Mouse (Mus musculus): Measurements from ENCODE around the gene Gm28048. TPM values are rescaled to one million over a fixed set of nuclear protein-coding genes. Genes with fewer than 3 reads are reported as not detected.

Gm28048 gene
- polyA plus RNA-seq, 1 experiment from 2014 or later: 4.3 TPM

DNA sequence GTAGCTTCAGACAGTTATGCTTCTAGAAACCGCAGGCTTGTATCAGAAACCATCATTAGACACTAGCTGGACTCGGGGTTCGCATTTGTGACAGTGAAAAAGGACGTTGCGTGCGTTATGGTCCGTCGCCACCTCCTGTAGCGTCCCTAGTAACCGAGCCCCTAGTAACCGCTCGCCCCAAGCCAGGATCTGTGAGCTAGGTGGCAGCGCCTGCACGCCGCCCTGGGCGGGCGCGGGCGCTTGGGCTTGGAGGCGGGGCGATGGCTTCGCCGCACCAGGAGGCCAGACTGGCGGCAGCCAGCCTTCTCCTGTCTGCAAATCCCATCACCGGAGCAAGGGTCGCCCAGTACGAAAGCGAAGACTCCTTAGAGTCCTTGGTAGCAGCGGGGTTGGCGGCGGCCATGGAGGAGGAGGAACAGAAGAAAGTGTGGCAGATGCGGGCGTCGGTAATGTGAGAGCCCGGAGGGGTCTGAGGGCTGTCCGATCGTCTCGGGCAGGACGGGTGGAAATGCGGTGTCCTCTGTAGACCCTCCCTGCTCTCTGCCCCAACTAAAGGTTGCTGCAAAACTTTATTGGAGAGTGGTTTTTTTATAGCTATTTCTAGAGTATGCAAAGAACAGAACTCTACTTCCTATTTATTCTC, 26.4 kb upstream of the Gm28048 start:
- H3K27me3 ChIP-seq (replicated peaks; ENCODE audit: low read depth, poor library complexity, severe bottlenecking): no peaks in the 10 kb centered on the region
- WGBS: under 1% methylated on average over 40 of the region's 40 CpGs
- peaks cover 6% of the 10 kb centered on the region for H3K4me1 ChIP-seq
- H3K36me3 ChIP-seq (replicated peaks): peaks cover 29% of the 10 kb centered on the region
- peak overlapping the region; percentile 88 for H3K27ac ChIP-seq (replicated peaks)
- H3K9me3 ChIP-seq: no peaks in the 10 kb centered on the region
- peak overlapping the region; percentile 73 for H3K4me3 ChIP-seq
- DNase-seq (ENCODE audit: low spot score): peak; percentile 92

DNA sequence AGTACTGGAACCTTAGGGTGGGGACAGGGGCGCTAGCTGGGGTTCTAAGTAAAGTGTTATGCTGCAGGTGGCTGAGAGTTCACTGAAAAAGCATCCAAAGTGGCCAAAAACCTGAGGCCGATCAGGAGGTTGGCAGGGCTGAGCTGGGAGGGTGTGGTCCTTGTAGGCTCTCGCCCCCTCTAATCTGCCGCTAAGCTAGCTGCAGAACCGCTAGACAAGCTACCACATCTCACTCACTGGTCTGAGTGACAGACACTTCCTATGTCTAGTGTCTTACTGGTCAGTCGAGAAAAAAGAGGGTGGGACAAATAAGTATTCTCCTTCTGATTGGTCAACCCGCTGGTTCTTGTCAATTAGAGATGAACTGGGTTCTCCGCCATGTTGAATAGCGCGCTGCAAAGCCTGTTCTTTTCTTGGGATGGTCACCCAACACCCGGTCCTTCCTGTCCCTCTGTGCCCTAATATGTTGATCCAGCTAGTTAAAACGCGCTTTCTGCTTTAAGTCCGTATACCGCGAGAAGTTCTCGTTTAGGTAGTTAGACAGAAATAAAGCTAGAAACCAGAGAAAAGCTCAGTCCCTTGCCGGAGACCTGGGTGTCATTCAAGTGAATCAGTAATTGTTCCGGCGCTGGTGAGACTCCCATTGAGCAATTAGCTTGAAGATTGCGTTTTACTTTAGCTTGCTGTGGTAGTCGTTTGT, 25.7 kb upstream of the Gm28048 start, which contains the start of gene Fam161a:
Gene Fam161a, plus strand, starts transcription at position 51 of the 700 bp plus-strand sequence.
- no peaks in the 10 kb centered on the region for H3K9me3 ChIP-seq
- DNase-seq (ENCODE audit: low spot score): peak; percentile 74
- no peaks in the 10 kb centered on the region for H3K27me3 ChIP-seq (replicated peaks; ENCODE audit: low read depth, poor library complexity, severe bottlenecking)
- H3K27ac ChIP-seq (replicated peaks): peak within 1 kb of the TSS; percentile 88
- peaks cover 36% of the 10 kb centered on the region for H3K36me3 ChIP-seq (replicated peaks)
- WGBS: under 1% methylated on average over 22 of the region's 22 CpGs
- peaks cover 6% of the 10 kb centered on the region for H3K4me1 ChIP-seq
- H3K4me3 ChIP-seq: peak within 1 kb of the TSS; percentile 73

DNA sequence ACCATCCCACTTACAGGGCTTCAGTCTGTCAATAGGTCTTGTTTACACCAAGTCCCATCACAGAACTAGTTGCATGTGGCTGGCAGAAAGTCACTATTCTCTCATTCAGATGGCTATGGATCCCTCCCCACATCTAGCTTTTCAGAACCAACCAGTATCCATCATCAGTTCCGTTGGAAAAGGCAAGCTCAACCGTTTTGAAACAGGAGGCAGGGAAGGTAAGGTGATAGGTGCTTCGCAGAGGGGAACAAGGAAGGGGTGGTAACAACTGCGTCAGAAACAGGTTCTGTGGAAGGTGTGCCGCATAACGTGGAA, 25.2 kb upstream of the Gm28048 start:
- H3K27ac ChIP-seq (replicated peaks): peak overlapping the region; percentile 88; the same call in 1 of the 2 replicates
- H3K9me3 ChIP-seq: no peaks in the 10 kb centered on the region
- H3K27me3 ChIP-seq (replicated peaks; ENCODE audit: low read depth, poor library complexity, severe bottlenecking): no peaks in the 10 kb centered on the region
- peaks cover 41% of the 10 kb centered on the region for H3K36me3 ChIP-seq (replicated peaks)
- peak overlapping the region; percentile 73 for H3K4me3 ChIP-seq
- whole genome bisulfite sequencing: 8% methylated on average over 6 of the region's 6 CpGs
- peaks cover 6% of the 10 kb centered on the region for H3K4me1 ChIP-seq
- no peak for DNase-seq (ENCODE audit: low spot score)

- DNase-seq (ENCODE audit: low spot score): no peak
These were observed 23.4 kb upstream of the Gm28048 start for GRCm38 (mm10) chr11:23005276-23005675.

GRCm38 (mm10) chr11:22998308-22998707, 16.4 kb upstream of the Gm28048 start:
- no peak for DNase-seq (ENCODE audit: low spot score)
- Histone ChIP-seq H3K36me3 (replicated peaks) (peaks cover 100% of the 10 kb centered on the region), H3K4me1 (no peaks in the 10 kb centered on the region), H3K27me3 (replicated peaks; ENCODE audit: low read depth, poor library complexity, severe bottlenecking) (no peaks in the 10 kb centered on the region), H3K9me3 (no peaks in the 10 kb centered on the region), H3K27ac (replicated peaks) (no peak overlapping the region), H3K4me3 (no peak overlapping the region)
- WGBS: 85% methylated on average over 1 of the region's 1 CpGs

More at GRCm38 (mm10) chr11:23005276-23005675, 23.4 kb upstream of the Gm28048 start:
- peaks cover 59% of the 10 kb centered on the region for H3K36me3 ChIP-seq (replicated peaks)
- H3K4me1 ChIP-seq: peaks cover 6% of the 10 kb centered on the region
- H3K9me3 ChIP-seq: no peaks in the 10 kb centered on the region
- no peaks in the 10 kb centered on the region for H3K27me3 ChIP-seq (replicated peaks; ENCODE audit: low read depth, poor library complexity, severe bottlenecking)
- H3K4me3 ChIP-seq: no peak overlapping the region
- WGBS: 88% methylated on average over 1 of the region's 1 CpGs
- no peak overlapping the region for H3K27ac ChIP-seq (replicated peaks)

- H3K4me3 ChIP-seq: no peak overlapping the region
- H3K36me3 ChIP-seq (replicated peaks): peaks cover 80% of the 10 kb centered on the region
- 92% methylated on average over 4 of the region's 4 CpGs for WGBS
These were observed 13.6 kb upstream of the Gm28048 start for GRCm38 (mm10) chr11:22995461-22995860.

GRCm38 (mm10) chr11:22994271-22994670, 12.4 kb upstream of the Gm28048 start:
- no peak for DNase-seq (ENCODE audit: low spot score)
- Histone ChIP-seq H3K27ac (replicated peaks) (no peak overlapping the region), H3K4me3 (no peak overlapping the region), H3K36me3 (replicated peaks) (peaks cover 68% of the 10 kb centered on the region), H3K9me3 (no peaks in the 10 kb centered on the region), H3K4me1 (peaks cover 16% of the 10 kb centered on the region), H3K27me3 (replicated peaks; ENCODE audit: low read depth, poor library complexity, severe bottlenecking) (no peaks in the 10 kb centered on the region)
- 94% methylated on average over 2 of the region's 2 CpGs for WGBS

More at GRCm38 (mm10) chr11:22995461-22995860, 13.6 kb upstream of the Gm28048 start:
- H3K9me3 ChIP-seq: no peaks in the 10 kb centered on the region
- no peak overlapping the region for H3K27ac ChIP-seq (replicated peaks)
- H3K4me1 ChIP-seq: peaks cover 12% of the 10 kb centered on the region
- no peak for DNase-seq (ENCODE audit: low spot score)
- H3K27me3 ChIP-seq (replicated peaks; ENCODE audit: low read depth, poor library complexity, severe bottlenecking): no peaks in the 10 kb centered on the region

GRCm38 (mm10) chr11:22991218-22991835, 9.4 kb upstream of the Gm28048 start:
- H3K27me3 ChIP-seq (replicated peaks; ENCODE audit: low read depth, poor library complexity, severe bottlenecking): no peaks in the 10 kb centered on the region
- peak overlapping the region; percentile 99 for H3K27ac ChIP-seq (replicated peaks)
- peak overlapping the region; percentile 90 for H3K4me3 ChIP-seq
- 12% methylated on average over 14 of the region's 14 CpGs for WGBS
- peaks cover 39% of the 10 kb centered on the region for H3K36me3 ChIP-seq (replicated peaks)
- peaks cover 16% of the 10 kb centered on the region for H3K4me1 ChIP-seq
- H3K9me3 ChIP-seq: no peaks in the 10 kb centered on the region
- DNase-seq (ENCODE audit: low spot score): no peak

DNA sequence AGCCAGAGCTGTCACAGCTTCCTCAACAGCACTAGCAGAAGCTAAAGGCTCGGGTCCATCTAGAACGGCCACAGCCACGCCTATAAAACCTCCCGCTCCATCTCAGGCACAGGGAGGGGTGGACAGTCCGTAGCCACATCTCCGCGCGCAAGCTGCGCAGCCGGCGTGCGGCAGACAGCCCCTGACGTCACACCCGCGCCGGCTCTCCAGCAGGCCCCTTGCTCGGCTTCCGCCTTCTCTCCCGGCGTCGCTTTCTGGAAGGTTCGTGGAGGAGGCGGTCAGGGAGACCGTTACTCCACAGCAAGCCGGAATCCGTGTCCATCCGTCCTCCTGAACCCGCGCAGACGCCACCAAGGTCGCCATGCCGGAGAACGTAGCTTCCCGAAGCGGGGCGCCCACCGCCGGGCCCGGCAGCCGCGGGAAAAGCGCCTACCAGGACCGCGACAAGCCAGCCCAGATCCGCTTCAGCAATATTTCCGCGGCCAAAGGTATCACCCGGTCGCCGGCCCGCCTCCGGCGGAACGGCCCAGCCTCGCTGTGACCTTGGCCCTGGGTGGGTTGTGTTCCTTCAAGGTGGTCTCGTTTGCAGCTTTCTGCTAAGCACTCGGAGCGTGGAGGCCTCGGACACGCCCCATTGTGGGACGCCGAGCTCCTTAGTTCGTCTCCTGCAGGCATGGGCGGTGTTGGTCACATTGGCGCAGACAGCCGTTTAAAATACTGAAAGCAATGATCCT, 8.7 kb upstream of the Gm28048 start, which contains the start of gene Cct4:
Gene Cct4, plus strand, starts transcription at position 127 of the 734 bp plus-strand sequence.
- H3K4me1 ChIP-seq: peaks cover 16% of the 10 kb centered on the region
- peak within 1 kb of the TSS; percentile 99 for H3K27ac ChIP-seq (replicated peaks)
- no peaks in the 10 kb centered on the region for H3K9me3 ChIP-seq
- H3K4me3 ChIP-seq: peak within 1 kb of the TSS; percentile 90
- peaks cover 31% of the 10 kb centered on the region for H3K36me3 ChIP-seq (replicated peaks)
- under 1% methylated on average over 66 of the region's 66 CpGs for WGBS
- DNase-seq (ENCODE audit: low spot score): peak; percentile 96
- no peaks in the 10 kb centered on the region for H3K27me3 ChIP-seq (replicated peaks; ENCODE audit: low read depth, poor library complexity, severe bottlenecking)

DNA sequence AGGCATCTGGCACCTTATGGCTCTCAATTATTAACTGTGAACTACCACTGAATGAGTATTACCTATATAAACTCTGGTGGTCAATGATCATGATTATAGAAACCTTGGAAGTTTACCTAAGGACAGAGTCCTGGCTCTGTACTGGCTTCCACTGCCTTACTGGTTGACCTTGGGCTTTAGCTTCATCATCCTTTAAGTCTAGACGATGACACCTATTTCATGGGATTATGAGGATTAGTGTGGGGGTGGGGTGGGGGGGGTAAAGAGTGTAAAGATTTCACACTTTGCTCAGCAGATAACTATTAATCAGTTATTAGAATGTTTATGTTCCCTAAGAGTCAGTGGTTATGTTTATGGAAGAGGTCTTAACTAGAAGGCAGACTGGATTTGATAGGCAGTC, 7.9 kb upstream of the Gm28048 start:
- peaks cover 16% of the 10 kb centered on the region for H3K4me1 ChIP-seq
- WGBS: 50% methylated on average over 1 of the region's 1 CpGs
- DNase-seq (ENCODE audit: low spot score): no peak
- H3K36me3 ChIP-seq (replicated peaks): peaks cover 23% of the 10 kb centered on the region
- no peaks in the 10 kb centered on the region for H3K9me3 ChIP-seq
- peak overlapping the region; percentile 99 for H3K27ac ChIP-seq (replicated peaks)
- H3K27me3 ChIP-seq (replicated peaks; ENCODE audit: low read depth, poor library complexity, severe bottlenecking): no peaks in the 10 kb centered on the region
- peak overlapping the region; percentile 90 for H3K4me3 ChIP-seq

- DNase-seq (ENCODE audit: low spot score): peak; percentile 14
These were observed 5.5 kb upstream of the Gm28048 start for GRCm38 (mm10) chr11:22987357-22987756.

GRCm38 (mm10) chr11:22985510-22985909, 3.6 kb upstream of the Gm28048 start:
- 79% methylated on average over 3 of the region's 3 CpGs for WGBS
- DNase-seq (ENCODE audit: low spot score): no peak
- H3K9me3 ChIP-seq: no peaks in the 10 kb centered on the region

More at GRCm38 (mm10) chr11:22987357-22987756, 5.5 kb upstream of the Gm28048 start:
- 0 out of 2 replicates have a peak, but pooled peaks cover 2% of the 10 kb centered on the region for H3K36me3 ChIP-seq (replicated peaks)
- H3K4me3 ChIP-seq: no peak overlapping the region
- WGBS: 57% methylated on average over 2 of the region's 2 CpGs
- no peaks in the 10 kb centered on the region for H3K9me3 ChIP-seq
- H3K27me3 ChIP-seq (replicated peaks; ENCODE audit: low read depth, poor library complexity, severe bottlenecking): no peaks in the 10 kb centered on the region
- H3K27ac ChIP-seq (replicated peaks): no peak overlapping the region
- H3K4me1 ChIP-seq: peaks cover 14% of the 10 kb centered on the region

More at GRCm38 (mm10) chr11:22985510-22985909, 3.6 kb upstream of the Gm28048 start:
- Histone ChIP-seq H3K36me3 (replicated peaks) (no peaks in the 10 kb centered on the region), H3K4me1 (peaks cover 14% of the 10 kb centered on the region), H3K27me3 (replicated peaks; ENCODE audit: low read depth, poor library complexity, severe bottlenecking) (no peaks in the 10 kb centered on the region), H3K27ac (replicated peaks) (no peak overlapping the region), H3K4me3 (no peak overlapping the region)

Data from embryonic facial prominence, embryonic 10.5 days (tissue).